20 mouse cellular contexts compared by ENCODE assay signal in the genomic region with DNA sequence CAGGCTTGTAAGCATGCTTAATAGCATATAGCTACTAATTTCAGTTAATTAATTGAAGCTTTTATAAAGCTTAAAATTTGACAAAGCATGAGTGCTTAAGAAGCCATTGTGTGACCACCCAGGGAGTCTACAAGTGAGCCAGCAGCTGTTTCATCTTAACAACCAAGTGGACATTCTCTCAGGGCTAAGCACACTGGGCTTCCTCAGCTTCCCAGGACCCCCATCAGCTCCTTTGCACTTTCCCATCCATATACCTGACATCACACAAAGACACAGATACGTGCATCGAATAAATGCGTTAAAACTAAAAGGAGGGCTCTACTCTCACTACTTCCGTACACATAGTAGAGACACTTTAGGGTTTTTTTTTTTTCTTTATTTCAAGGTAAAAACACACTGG. TPM values are rescaled to one million over a fixed set of nuclear protein-coding genes. Genes with fewer than 3 reads are reported as not detected.
DNase-seq lines count a peak whose midpoint lies in the region; ATAC-seq lines count a peak whose summit lies in the region.
"Had no signal": no experiment of that assay in that cellular context is flagged by ENCODE, and none has a peak within 500 bp of the region (broad histone marks: within the 10 kb centered on the region; RNA-seq: fewer than 3 reads in every experiment).

No protein-coding gene starts in this region.

- H3K4me3 ChIP-seq in embryonic facial prominence, embryonic 11.5 days (ENCODE audit: low read depth, low read length) = no peak overlapping the region
- H3K4me3 ChIP-seq in embryonic facial prominence, embryonic 10.5 days = no peak overlapping the region
- H3K4me3 ChIP-seq in hindbrain, embryonic 11.5 days (ENCODE audit: low read depth, low read length) = no peak overlapping the region
- H3K4me3 ChIP-seq in hindbrain, embryonic 12.5 days = no peak overlapping the region
- no peak overlapping the region for H3K4me3 ChIP-seq in neural tube, embryonic 12.5 days
- H3K4me3 ChIP-seq: heart, embryonic 13.5 days had no signal

- no peaks in the 10 kb centered on the region for H3K4me1 ChIP-seq in embryonic facial prominence, embryonic 11.5 days (ENCODE audit: control insufficient read depth, insufficient read depth, low read length)
- no peaks in the 10 kb centered on the region for H3K4me1 ChIP-seq in embryonic facial prominence, embryonic 10.5 days
- H3K4me1 ChIP-seq in hindbrain, embryonic 11.5 days (replicated peaks; ENCODE audit: control insufficient read depth, insufficient read depth, low read length) = no peaks in the 10 kb centered on the region
- no peaks in the 10 kb centered on the region for H3K4me1 ChIP-seq in hindbrain, embryonic 12.5 days
- no peaks in the 10 kb centered on the region for H3K4me1 ChIP-seq in neural tube, embryonic 12.5 days
- H3K4me1 ChIP-seq: heart, embryonic 13.5 days had no signal

- no peaks in the 10 kb centered on the region for H3K27me3 ChIP-seq in embryonic facial prominence, embryonic 11.5 days (ENCODE audit: control insufficient read depth, insufficient read depth, low read length)
- H3K27me3 ChIP-seq in embryonic facial prominence, embryonic 10.5 days (replicated peaks; ENCODE audit: low read depth, poor library complexity, severe bottlenecking) = no peaks in the 10 kb centered on the region
- no peaks in the 10 kb centered on the region for H3K27me3 ChIP-seq in hindbrain, embryonic 11.5 days (ENCODE audit: control insufficient read depth, insufficient read depth, low read length)
- no peaks in the 10 kb centered on the region for H3K27me3 ChIP-seq in hindbrain, embryonic 12.5 days
- no peaks in the 10 kb centered on the region for H3K27me3 ChIP-seq in neural tube, embryonic 12.5 days (replicated peaks)
- H3K27me3 ChIP-seq: heart, embryonic 13.5 days had no signal

- no peaks in the 10 kb centered on the region for H3K9me3 ChIP-seq in embryonic facial prominence, embryonic 11.5 days (replicated peaks; ENCODE audit: control insufficient read depth, low read length)
- H3K9me3 ChIP-seq in embryonic facial prominence, embryonic 10.5 days = no peaks in the 10 kb centered on the region
- H3K9me3 ChIP-seq in hindbrain, embryonic 11.5 days (ENCODE audit: control insufficient read depth, low read length) = no peaks in the 10 kb centered on the region
- no peaks in the 10 kb centered on the region for H3K9me3 ChIP-seq in hindbrain, embryonic 12.5 days (replicated peaks)
- no peaks in the 10 kb centered on the region for H3K9me3 ChIP-seq in neural tube, embryonic 12.5 days
- H3K9me3 ChIP-seq: heart, embryonic 13.5 days had no signal

- ATAC-seq in embryonic facial prominence, embryonic 11.5 days (replicated peaks; ENCODE audit: insufficient number of reproducible peaks, low FRiP score, low TSS enrichment, low read depth) = no peak
- ATAC-seq in hindbrain, embryonic 11.5 days (ENCODE audit: low FRiP score) = peak; percentile 74
- ATAC-seq in hindbrain, embryonic 12.5 days (ENCODE audit: low FRiP score) = no peak
- peak; percentile 56 for ATAC-seq in neural tube, embryonic 12.5 days (ENCODE audit: low FRiP score, low read depth)
- ATAC-seq: intestine, postnatal 0 days had no signal

- whole genome bisulfite sequencing in embryonic facial prominence, embryonic 11.5 days = 74% methylated on average over 4 of the region's 4 CpGs
- WGBS in embryonic facial prominence, embryonic 10.5 days = 91% methylated on average over 4 of the region's 4 CpGs
- 80% methylated on average over 4 of the region's 4 CpGs for WGBS in hindbrain, embryonic 11.5 days
- 73% methylated on average over 4 of the region's 4 CpGs for WGBS in hindbrain, embryonic 12.5 days
- WGBS in neural tube, embryonic 12.5 days = 67% methylated on average over 4 of the region's 4 CpGs

- H3K4me2 ChIP-seq in embryonic facial prominence, embryonic 11.5 days (ENCODE audit: low read depth, low read length) = no peak overlapping the region
- H3K4me2 ChIP-seq in hindbrain, embryonic 11.5 days (replicated peaks; ENCODE audit: low read depth, low read length) = no peak overlapping the region
- no peak overlapping the region for H3K4me2 ChIP-seq in hindbrain, embryonic 12.5 days (replicated peaks)
- H3K4me2 ChIP-seq in neural tube, embryonic 12.5 days (replicated peaks) = no peak overlapping the region
- H3K4me2 ChIP-seq: heart, embryonic 13.5 days; hindbrain, embryonic 14.5 days had no signal

- no peak overlapping the region for H3K9ac ChIP-seq in embryonic facial prominence, embryonic 11.5 days (replicated peaks; ENCODE audit: low read length)
- no peak overlapping the region for H3K9ac ChIP-seq in hindbrain, embryonic 11.5 days (ENCODE audit: low read depth, low read length)
- no peak overlapping the region for H3K9ac ChIP-seq in hindbrain, embryonic 12.5 days
- no peak overlapping the region for H3K9ac ChIP-seq in neural tube, embryonic 12.5 days
- H3K9ac ChIP-seq: heart, embryonic 13.5 days; hindbrain, embryonic 14.5 days had no signal

- no peaks in the 10 kb centered on the region for H3K36me3 ChIP-seq in embryonic facial prominence, embryonic 11.5 days (replicated peaks; ENCODE audit: control insufficient read depth, insufficient read depth, low read depth, low read length)
- H3K36me3 ChIP-seq in embryonic facial prominence, embryonic 10.5 days (replicated peaks) = no peaks in the 10 kb centered on the region
- no peaks in the 10 kb centered on the region for H3K36me3 ChIP-seq in hindbrain, embryonic 11.5 days (ENCODE audit: control insufficient read depth, insufficient read depth, low read length)
- H3K36me3 ChIP-seq in hindbrain, embryonic 12.5 days = no peaks in the 10 kb centered on the region
- H3K36me3 ChIP-seq in neural tube, embryonic 12.5 days = no peaks in the 10 kb centered on the region
- H3K36me3 ChIP-seq: heart, embryonic 13.5 days had no signal

- DNase-seq in embryonic facial prominence, embryonic 11.5 days (ENCODE audit: low spot score) = peak; percentile 6
- no peak for DNase-seq in embryonic facial prominence, embryonic 10.5 days (ENCODE audit: low spot score)
- no peak for DNase-seq in hindbrain, embryonic 11.5 days (ENCODE audit: low spot score)
- no peak for DNase-seq in neural tube, embryonic 10.5 days (ENCODE audit: extremely low spot score, low spot score)
- DNase-seq in adrenal gland, adult 18-20 months (ENCODE audit: low spot score in 2 of 2) = no peak
- DNase-seq: adrenal gland, postnatal 14 days; cerebellum, adult 2 months; cerebellum, postnatal 10 days; gastrocnemius, postnatal 36 days; heart, adult 11 months; heart, postnatal 36 days had no signal

- no peak overlapping the region for H3K27ac ChIP-seq in embryonic facial prominence, embryonic 11.5 days (replicated peaks; ENCODE audit: low read depth, low read length)
- H3K27ac ChIP-seq in embryonic facial prominence, embryonic 10.5 days (replicated peaks) = no peak overlapping the region
- H3K27ac ChIP-seq in hindbrain, embryonic 11.5 days (ENCODE audit: low read depth, low read length) = no peak overlapping the region
- H3K27ac ChIP-seq in hindbrain, embryonic 12.5 days = no peak overlapping the region
- H3K27ac ChIP-seq in neural tube, embryonic 12.5 days = no peak overlapping the region
- H3K27ac ChIP-seq: heart, embryonic 13.5 days; hindbrain, embryonic 14.5 days had no signal

RNA-seq across cellular contexts. Expression of gene Havcr1, which starts 19.8 kb away (rescaled TPM):
- not detected in 2 replicates for polyA plus RNA-seq in embryonic facial prominence, embryonic 11.5 days (2014; fragmentation: Nextera tagmentation; extraction: Ambion mirVana)
- polyA plus RNA-seq in embryonic facial prominence, embryonic 10.5 days (2016; fragmentation: Nextera tagmentation; extraction: Ambion mirVana) = not detected in 2 replicates
- not detected in 2 replicates for polyA plus RNA-seq in hindbrain, embryonic 11.5 days (2014; fragmentation: Nextera tagmentation; extraction: Ambion mirVana)
- polyA plus RNA-seq in hindbrain, embryonic 12.5 days (2016; fragmentation: Nextera tagmentation; extraction: Ambion mirVana) = not detected in 2 replicates
- not detected in 2 replicates for polyA plus RNA-seq in neural tube, embryonic 12.5 days (2016; fragmentation: Nextera tagmentation; extraction: Ambion mirVana)
- not detected for total RNA-seq in adrenal gland, adult 18-20 months (2021)
- total RNA-seq: adrenal gland, postnatal 14 days; gastrocnemius, postnatal 36 days; heart, postnatal 36 days; MEL had no signal
- polyA plus RNA-seq: C2C12; cerebellum, adult 2 months; heart, embryonic 13.5 days; heart, postnatal 0 days; hindbrain, embryonic 14.5 days; intestine, postnatal 0 days had no signal

RNA-seq across cellular contexts. Expression of gene Timd2, which starts 47.8 kb away (rescaled TPM):
- polyA plus RNA-seq in embryonic facial prominence, embryonic 11.5 days (2014; fragmentation: Nextera tagmentation; extraction: Ambion mirVana) = not detected in 2 replicates
- 0.15 TPM in 1 of 2 replicates, not detected in the other for polyA plus RNA-seq in embryonic facial prominence, embryonic 10.5 days (2016; fragmentation: Nextera tagmentation; extraction: Ambion mirVana)
- polyA plus RNA-seq in hindbrain, embryonic 11.5 days (2014; fragmentation: Nextera tagmentation; extraction: Ambion mirVana) = 0.11 TPM in 1 of 2 replicates, not detected in the other
- not detected in 2 replicates for polyA plus RNA-seq in hindbrain, embryonic 12.5 days (2016; fragmentation: Nextera tagmentation; extraction: Ambion mirVana)
- not detected in 2 replicates for polyA plus RNA-seq in neural tube, embryonic 12.5 days (2016; fragmentation: Nextera tagmentation; extraction: Ambion mirVana)
- not detected for total RNA-seq in adrenal gland, adult 18-20 months (2021)
- total RNA-seq: gastrocnemius, adult 8-10 months; gastrocnemius, postnatal 36 days; heart, postnatal 36 days; MEL had no signal
- polyA plus RNA-seq: C2C12; cerebellum, adult 2 months; heart, postnatal 0 days; hindbrain, embryonic 14.5 days had no signal

RNA-seq across cellular contexts. Expression of gene Timd4, which starts 55.9 kb away (rescaled TPM):
- polyA plus RNA-seq in embryonic facial prominence, embryonic 11.5 days (2014; fragmentation: Nextera tagmentation; extraction: Ambion mirVana) = 0.31 TPM in 1 of 2 replicates, not detected in the other
- 0.27 TPM in 1 of 2 replicates, not detected in the other for polyA plus RNA-seq in embryonic facial prominence, embryonic 10.5 days (2016; fragmentation: Nextera tagmentation; extraction: Ambion mirVana)
- polyA plus RNA-seq in hindbrain, embryonic 11.5 days (2014; fragmentation: Nextera tagmentation; extraction: Ambion mirVana) = 0.15 TPM in 1 of 2 replicates, not detected in the other
- 0.23 TPM in 1 of 2 replicates, not detected in the other for polyA plus RNA-seq in hindbrain, embryonic 12.5 days (2016; fragmentation: Nextera tagmentation; extraction: Ambion mirVana)
- not detected in 2 replicates for polyA plus RNA-seq in neural tube, embryonic 12.5 days (2016; fragmentation: Nextera tagmentation; extraction: Ambion mirVana)
- 1 to 10 TPM in 1 of 2 experiments, under 1 TPM in 1; 0.60 to 1.5 TPM for total RNA-seq in adrenal gland, adult 18-20 months (2021)
- total RNA-seq: MEL had no signal
- polyA plus RNA-seq: C2C12; cerebellum, adult 2 months; heart, postnatal 0 days had no signal

Comparison
In these comparisons a context has a peak if more than half of its experiments do, and no peak if none do; other contexts are left out.
1. ATAC-seq: peak in hindbrain, embryonic 11.5 days (single experiment) and neural tube, embryonic 12.5 days (single experiment); none in embryonic facial prominence, embryonic 11.5 days (single experiment) and hindbrain, embryonic 12.5 days (single experiment).